Comparison of ENCODE assay signal across 9 mouse cellular contexts in the genomic region with DNA sequence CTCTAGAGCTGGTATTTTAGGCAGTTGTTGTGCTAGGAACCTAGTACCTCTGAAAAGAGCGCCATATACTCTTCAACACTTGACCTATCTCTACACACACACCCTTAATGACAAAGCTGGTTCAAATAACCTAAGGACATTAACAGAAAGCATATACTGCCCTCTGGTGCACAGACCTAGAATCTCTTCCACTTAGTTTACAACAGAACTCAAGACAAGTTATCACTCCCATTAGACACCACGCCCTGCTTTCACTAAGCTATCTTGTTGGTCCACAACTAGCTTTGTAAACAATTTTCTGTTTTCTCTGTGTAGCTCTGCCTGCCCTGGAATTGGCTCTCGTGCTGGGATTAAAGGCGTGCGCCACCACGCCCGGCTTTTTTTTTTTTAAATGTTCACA. TPM values are rescaled to one million over a fixed set of nuclear protein-coding genes. Genes with fewer than 3 reads are reported as not detected.
DNase-seq lines count a peak whose midpoint lies in the region; ATAC-seq and TF ChIP-seq lines count a peak whose summit lies in the region.
"Had no signal": no experiment of that assay in that cellular context is flagged by ENCODE, and none has a peak within 500 bp of the region (broad histone marks: within the 10 kb centered on the region; RNA-seq: fewer than 3 reads in every experiment).

No protein-coding gene starts in this region.

- H3K9ac ChIP-seq in liver, embryonic 16.5 days (ENCODE audit: low read depth, low read length) = no peak overlapping the region; the same call in 1 of the 2 replicates
- H3K9ac ChIP-seq in stomach, postnatal 0 days (ENCODE audit: low read length) = no peak overlapping the region
- no peak overlapping the region for H3K9ac ChIP-seq in hindbrain, embryonic 16.5 days (ENCODE audit: low read depth, low read length)
- H3K9ac ChIP-seq: lung, embryonic 15.5 days had no signal

- peak; percentile 81 for TF ChIP-seq CTCF in layer of hippocampus, adult 2 months (conservative IDR thresholded peaks at IDR 0.05)
- peak; percentile 83 for TF ChIP-seq CTCF in stomach, postnatal 0 days (IDR thresholded peaks at IDR 0.05; ENCODE audit: low read depth)

- peaks cover 62% of the 10 kb centered on the region for H3K36me3 ChIP-seq in liver, embryonic 16.5 days (ENCODE audit: control insufficient read depth, insufficient read depth)
- H3K36me3 ChIP-seq in stomach, postnatal 0 days (ENCODE audit: control insufficient read depth, insufficient read depth, low read length) = peaks cover 8% of the 10 kb centered on the region
- H3K36me3 ChIP-seq in hindbrain, embryonic 16.5 days (ENCODE audit: control insufficient read depth, insufficient read depth, low read length) = peaks cover 29% of the 10 kb centered on the region

- no peaks in the 10 kb centered on the region for H3K9me3 ChIP-seq in liver, embryonic 16.5 days (replicated peaks; ENCODE audit: control insufficient read depth, low read length)
- no peaks in the 10 kb centered on the region for H3K9me3 ChIP-seq in stomach, postnatal 0 days (ENCODE audit: control insufficient read depth, low read length)
- H3K9me3 ChIP-seq in hindbrain, embryonic 16.5 days (ENCODE audit: control insufficient read depth, low read length) = no peaks in the 10 kb centered on the region
- H3K9me3 ChIP-seq: lung, embryonic 15.5 days had no signal

- ATAC-seq in liver, embryonic 16.5 days (ENCODE audit: low read depth) = peak; percentile 80
- peak; percentile 43; the same call in 1 of the 2 replicates for ATAC-seq in stomach, postnatal 0 days (ENCODE audit: low FRiP score, low TSS enrichment)
- ATAC-seq in hindbrain, embryonic 16.5 days = no peak

- DNase-seq in cerebellum, adult 18-20 months = peak; percentile 43 to 45
- DNase-seq in cerebellum, adult 11 months = no peak
- DNase-seq in layer of hippocampus, adult 2 months (ENCODE audit: low spot score in 2 of 2) = peak; percentile 43 to 53
- no peak for DNase-seq in layer of hippocampus, postnatal 14 days (ENCODE audit: low spot score in 2 of 2)
- peak; percentile 70 for DNase-seq in embryo, embryonic 10.5 days (ENCODE audit: low spot score)
- peak; percentile 37 for DNase-seq in stomach, postnatal 0 days (ENCODE audit: low spot score)

- WGBS in liver, embryonic 16.5 days (ENCODE audit: insufficient replicate concordance) = 40% methylated on average over 7 of the region's 7 CpGs
- WGBS in stomach, postnatal 0 days = 70% methylated on average over 7 of the region's 7 CpGs
- 91% methylated on average over 7 of the region's 7 CpGs for WGBS in hindbrain, embryonic 16.5 days

- TF ChIP-seq EP300 in stomach, postnatal 0 days (optimal IDR thresholded peaks at IDR 0.05) = no peak

- H3K27ac ChIP-seq in layer of hippocampus, adult 2 months = no peak overlapping the region
- H3K27ac ChIP-seq in liver, embryonic 16.5 days (ENCODE audit: low read length) = peak overlapping the region; percentile 81
- no peak overlapping the region for H3K27ac ChIP-seq in stomach, postnatal 0 days (replicated peaks)
- no peak overlapping the region for H3K27ac ChIP-seq in hindbrain, embryonic 16.5 days (ENCODE audit: low read depth, low read length)
- H3K27ac ChIP-seq: lung, embryonic 15.5 days had no signal

- peak overlapping the region; percentile 28; the same call in 1 of the 2 replicates for H3K4me2 ChIP-seq in liver, embryonic 16.5 days (ENCODE audit: low read depth, low read length)
- no peak overlapping the region for H3K4me2 ChIP-seq in stomach, postnatal 0 days (replicated peaks; ENCODE audit: low read depth)
- no peak overlapping the region for H3K4me2 ChIP-seq in hindbrain, embryonic 16.5 days (ENCODE audit: low read length)
- H3K4me2 ChIP-seq: lung, embryonic 15.5 days had no signal

- no peaks in the 10 kb centered on the region for H3K27me3 ChIP-seq in liver, embryonic 16.5 days (ENCODE audit: control insufficient read depth, insufficient read depth, low read depth, low read length)
- no peaks in the 10 kb centered on the region for H3K27me3 ChIP-seq in stomach, postnatal 0 days (ENCODE audit: control insufficient read depth, insufficient read depth, low read length)
- no peaks in the 10 kb centered on the region for H3K27me3 ChIP-seq in hindbrain, embryonic 16.5 days (replicated peaks; ENCODE audit: control insufficient read depth, insufficient read depth, low read length)
- H3K27me3 ChIP-seq: lung, embryonic 15.5 days had no signal

- peaks cover 35% of the 10 kb centered on the region for H3K4me1 ChIP-seq in liver, embryonic 16.5 days (ENCODE audit: control insufficient read depth, low read depth, low read length)
- no peaks in the 10 kb centered on the region for H3K4me1 ChIP-seq in stomach, postnatal 0 days (replicated peaks; ENCODE audit: control insufficient read depth, insufficient read depth)
- peaks cover 17% of the 10 kb centered on the region for H3K4me1 ChIP-seq in hindbrain, embryonic 16.5 days (ENCODE audit: control insufficient read depth, insufficient read depth, low read depth, low read length)

- H3K4me3 ChIP-seq in layer of hippocampus, adult 2 months = no peak overlapping the region
- H3K4me3 ChIP-seq in liver, embryonic 16.5 days (ENCODE audit: low read depth, low read length) = no peak overlapping the region
- H3K4me3 ChIP-seq in stomach, postnatal 0 days (ENCODE audit: low read depth, low read length) = no peak overlapping the region
- H3K4me3 ChIP-seq in hindbrain, embryonic 16.5 days (ENCODE audit: low read length) = no peak overlapping the region
- H3K4me3 ChIP-seq: lung, embryonic 15.5 days had no signal

RNA-seq across cellular contexts. Expression of gene Ube2s, which starts 5.7 kb away (rescaled TPM):
- total RNA-seq in layer of hippocampus, adult 2 months (2021) = 100 to 1,000 TPM; 106 to 108 TPM
- 100 to 1,000 TPM; 103 to 123 TPM for total RNA-seq in layer of hippocampus, postnatal 14 days (2021)
- 261 and 272 TPM in 2 replicates for polyA plus RNA-seq in liver, embryonic 16.5 days (2015; fragmentation: Nextera tagmentation; extraction: Ambion mirVana)
- polyA plus RNA-seq in stomach, postnatal 0 days (2015; fragmentation: Nextera tagmentation; extraction: Ambion mirVana) = 95.5 and 111 TPM in 2 replicates
- 250 and 253 TPM in 2 replicates for polyA plus RNA-seq in hindbrain, embryonic 16.5 days (2015; fragmentation: Nextera tagmentation; extraction: Ambion mirVana)

RNA-seq across cellular contexts. Expression of gene Rpl28, which starts 14.0 kb away (rescaled TPM):
- total RNA-seq in layer of hippocampus, adult 2 months (2021) = 100 to 1,000 TPM; 458 to 462 TPM
- total RNA-seq in layer of hippocampus, postnatal 14 days (2021) = 100 to 1,000 TPM; 498 to 526 TPM
- 162 and 174 TPM in 2 replicates for polyA plus RNA-seq in liver, embryonic 16.5 days (2015; fragmentation: Nextera tagmentation; extraction: Ambion mirVana)
- polyA plus RNA-seq in stomach, postnatal 0 days (2015; fragmentation: Nextera tagmentation; extraction: Ambion mirVana) = 322 and 359 TPM in 2 replicates
- polyA plus RNA-seq in hindbrain, embryonic 16.5 days (2015; fragmentation: Nextera tagmentation; extraction: Ambion mirVana) = 206 and 212 TPM in 2 replicates

RNA-seq across cellular contexts. Expression of gene Tmem238, which starts 17.3 kb away (rescaled TPM):
- 1 to 10 TPM; 2.6 to 2.7 TPM for total RNA-seq in layer of hippocampus, adult 2 months (2021)
- 1 to 10 TPM; 2.4 to 2.6 TPM for total RNA-seq in layer of hippocampus, postnatal 14 days (2021)
- polyA plus RNA-seq in liver, embryonic 16.5 days (2015; fragmentation: Nextera tagmentation; extraction: Ambion mirVana) = 8.4 and 8.9 TPM in 2 replicates
- 69.0 and 70.7 TPM in 2 replicates for polyA plus RNA-seq in stomach, postnatal 0 days (2015; fragmentation: Nextera tagmentation; extraction: Ambion mirVana)
- polyA plus RNA-seq in hindbrain, embryonic 16.5 days (2015; fragmentation: Nextera tagmentation; extraction: Ambion mirVana) = 6.8 and 9.2 TPM in 2 replicates

RNA-seq across cellular contexts. Expression of gene Tmem190, which starts 24.0 kb away (rescaled TPM):
- not detected for total RNA-seq in layer of hippocampus, adult 2 months (2021)
- total RNA-seq in layer of hippocampus, postnatal 14 days (2021) = not detected
- polyA plus RNA-seq in liver, embryonic 16.5 days (2015; fragmentation: Nextera tagmentation; extraction: Ambion mirVana) = not detected in 2 replicates
- polyA plus RNA-seq in stomach, postnatal 0 days (2015; fragmentation: Nextera tagmentation; extraction: Ambion mirVana) = 0.42 and 0.80 TPM in 2 replicates
- 0.68 TPM in 1 of 2 replicates, not detected in the other for polyA plus RNA-seq in hindbrain, embryonic 16.5 days (2015; fragmentation: Nextera tagmentation; extraction: Ambion mirVana)

RNA-seq across cellular contexts. Expression of gene Il11, which starts 24.1 kb away (rescaled TPM):
- total RNA-seq in layer of hippocampus, adult 2 months (2021) = under 1 TPM; 0.25 to 0.26 TPM
- total RNA-seq in layer of hippocampus, postnatal 14 days (2021) = under 1 TPM; 0.21 to 0.38 TPM
- 0.12 TPM in 1 of 2 replicates, not detected in the other for polyA plus RNA-seq in liver, embryonic 16.5 days (2015; fragmentation: Nextera tagmentation; extraction: Ambion mirVana)
- polyA plus RNA-seq in stomach, postnatal 0 days (2015; fragmentation: Nextera tagmentation; extraction: Ambion mirVana) = 0.42 and 0.65 TPM in 2 replicates
- polyA plus RNA-seq in hindbrain, embryonic 16.5 days (2015; fragmentation: Nextera tagmentation; extraction: Ambion mirVana) = 0.95 and 1.3 TPM in 2 replicates

Comparison
In these comparisons a context has a peak if more than half of its experiments do, and no peak if none do; other contexts are left out.
1. DNase-seq: peak in cerebellum, adult 18-20 months (2 of 2), layer of hippocampus, adult 2 months (2 of 2), embryo, embryonic 10.5 days (single experiment) and stomach, postnatal 0 days (single experiment); none in cerebellum, adult 11 months (single experiment) and layer of hippocampus, postnatal 14 days (0 of 2).